Mouse (Mus musculus): ENCODE measurements at regions not wholly inside any gene's neighbourhood (a gene's known extent, or its start where the extent isn't known, plus 50 kb on each side); places are given as distances from the start of the nearest gene placed in this dataset.

DNA sequence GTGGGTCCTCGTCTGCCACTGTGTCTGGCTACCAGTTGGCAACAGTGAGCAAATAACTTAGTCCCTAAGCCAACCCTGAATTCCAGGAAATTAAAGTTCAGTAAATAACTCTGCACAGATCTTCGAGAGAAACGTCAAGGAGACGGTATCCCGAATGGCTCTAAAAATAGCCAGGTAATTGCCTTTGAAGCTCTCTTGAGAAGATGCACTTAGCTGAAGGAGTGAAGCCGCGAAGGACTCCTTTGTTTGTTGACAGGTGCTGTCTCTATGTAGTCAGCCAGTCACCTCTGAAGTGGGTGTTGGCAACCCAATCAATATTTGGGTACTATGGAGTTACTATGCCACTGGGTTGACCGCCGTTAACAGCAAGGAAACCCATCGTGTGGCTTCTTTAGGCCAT is 189.3 kb upstream of the Lrig1 start:
- H3K9me3 ChIP-seq = no peaks in the 10 kb centered on the region
- no peak overlapping the region for H3K9ac ChIP-seq (replicated peaks)
- H3K4me2 ChIP-seq (replicated peaks) = no peak overlapping the region
- 91% methylated on average over 10 of the region's 10 CpGs for WGBS
- no peaks in the 10 kb centered on the region for H3K27me3 ChIP-seq
- ATAC-seq = no peak
- no peaks in the 10 kb centered on the region for H3K4me1 ChIP-seq (replicated peaks)
- no peak overlapping the region for H3K4me3 ChIP-seq (replicated peaks)
- H3K27ac ChIP-seq = no peak overlapping the region
- H3K36me3 ChIP-seq = no peaks in the 10 kb centered on the region

DNA sequence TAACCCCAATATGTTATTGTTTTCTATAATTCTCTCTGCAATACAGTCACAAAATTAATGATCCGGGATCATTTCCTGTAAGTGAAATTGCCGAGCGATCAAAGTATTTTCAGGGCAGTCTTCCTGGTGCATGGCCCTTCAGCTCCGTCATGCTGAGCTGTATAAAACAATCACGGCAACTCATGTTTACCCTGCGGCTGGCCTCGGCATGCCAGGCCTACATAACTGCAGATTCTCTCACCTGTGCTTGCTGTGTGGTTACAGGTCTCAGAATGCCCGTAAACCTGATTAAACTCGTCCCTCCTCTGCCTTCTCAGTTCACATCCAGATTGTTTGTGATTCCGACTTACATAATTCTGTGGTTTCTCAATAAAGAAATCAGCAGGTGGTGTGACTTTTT is 181.2 kb upstream of the Lrig1 start:
- no peaks in the 10 kb centered on the region for H3K9me3 ChIP-seq
- H3K36me3 ChIP-seq = no peaks in the 10 kb centered on the region
- H3K4me1 ChIP-seq (replicated peaks) = no peaks in the 10 kb centered on the region
- WGBS = 88% methylated on average over 10 of the region's 10 CpGs
- H3K9ac ChIP-seq (replicated peaks) = no peak overlapping the region
- ATAC-seq = no peak
- H3K27me3 ChIP-seq = no peaks in the 10 kb centered on the region
- no peak overlapping the region for H3K27ac ChIP-seq
- no peak overlapping the region for H3K4me2 ChIP-seq (replicated peaks)
- no peak overlapping the region for H3K4me3 ChIP-seq (replicated peaks)

DNA sequence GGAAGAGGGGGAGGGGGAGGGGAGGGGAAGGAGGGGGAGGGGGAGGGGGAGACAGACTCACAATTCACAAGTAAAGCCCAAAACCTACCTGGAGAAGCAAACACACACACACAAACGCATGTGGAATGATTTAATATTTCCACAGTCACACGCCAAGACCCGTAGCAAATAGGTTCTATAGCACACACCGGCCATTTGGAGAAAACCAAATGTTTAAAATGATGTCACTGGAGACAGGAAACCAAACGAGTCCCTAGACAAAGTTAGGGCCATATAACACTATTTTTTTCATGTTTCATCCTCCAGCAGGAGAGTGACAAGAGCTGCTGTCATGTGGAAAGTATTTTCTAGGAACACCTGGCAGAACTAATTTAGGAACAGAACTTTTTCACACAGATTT is 175.9 kb upstream of the Lrig1 start:
- no peak for ATAC-seq

GRCm38 (mm10) chr6:94875065-94875464 is 175.1 kb upstream of the Lrig1 start:
- Histone ChIP-seq H3K27me3 (no peaks in the 10 kb centered on the region), H3K9ac (replicated peaks) (no peak overlapping the region), H3K36me3 (no peaks in the 10 kb centered on the region), H3K27ac (no peak overlapping the region), H3K4me3 (replicated peaks) (no peak overlapping the region), H3K4me1 (replicated peaks) (0 out of 2 replicates have a peak, but pooled peaks cover 4% of the 10 kb centered on the region), H3K4me2 (replicated peaks) (no peak overlapping the region), H3K9me3 (no peaks in the 10 kb centered on the region)
- ATAC-seq = no peak
- 84% methylated on average over 4 of the region's 4 CpGs for WGBS

More for the DNA sequence above, 175.9 kb upstream of the Lrig1 start:
- H3K4me3 ChIP-seq (replicated peaks) = no peak overlapping the region
- H3K4me1 ChIP-seq (replicated peaks) = 0 out of 2 replicates have a peak, but pooled peaks cover 4% of the 10 kb centered on the region
- H3K9me3 ChIP-seq = no peaks in the 10 kb centered on the region
- no peak overlapping the region for H3K27ac ChIP-seq
- H3K4me2 ChIP-seq (replicated peaks) = no peak overlapping the region
- 85% methylated on average over 5 of the region's 5 CpGs for WGBS
- H3K9ac ChIP-seq (replicated peaks) = no peak overlapping the region
- H3K36me3 ChIP-seq = no peaks in the 10 kb centered on the region
- no peaks in the 10 kb centered on the region for H3K27me3 ChIP-seq

DNA sequence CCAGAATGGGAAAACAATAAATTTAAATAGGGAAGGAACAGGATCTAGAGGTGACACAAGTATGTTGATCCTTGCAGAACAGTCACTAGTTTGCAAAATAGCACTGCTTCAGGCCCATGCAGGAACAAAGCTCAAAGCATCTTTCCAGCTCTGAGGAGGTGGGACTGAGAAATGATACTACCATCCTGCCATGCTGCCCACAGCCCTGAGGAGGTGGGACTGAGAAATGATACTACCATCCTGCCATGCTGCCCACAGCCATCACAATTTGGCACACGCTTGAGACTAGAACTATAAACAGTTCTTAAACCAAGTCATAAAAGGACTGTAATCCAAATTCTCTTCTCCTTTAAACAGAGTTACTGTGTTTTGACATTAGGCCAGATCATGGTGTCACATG is 174.5 kb upstream of the Lrig1 start:
- H3K27ac ChIP-seq = no peak overlapping the region
- H3K4me1 ChIP-seq (replicated peaks) = 0 out of 2 replicates have a peak, but pooled peaks cover 4% of the 10 kb centered on the region
- WGBS = 98% methylated on average over 1 of the region's 1 CpGs
- no peaks in the 10 kb centered on the region for H3K9me3 ChIP-seq
- ATAC-seq = no peak
- H3K4me2 ChIP-seq (replicated peaks) = no peak overlapping the region
- no peak overlapping the region for H3K4me3 ChIP-seq (replicated peaks)
- H3K27me3 ChIP-seq = no peaks in the 10 kb centered on the region
- no peaks in the 10 kb centered on the region for H3K36me3 ChIP-seq
- no peak overlapping the region for H3K9ac ChIP-seq (replicated peaks)

DNA sequence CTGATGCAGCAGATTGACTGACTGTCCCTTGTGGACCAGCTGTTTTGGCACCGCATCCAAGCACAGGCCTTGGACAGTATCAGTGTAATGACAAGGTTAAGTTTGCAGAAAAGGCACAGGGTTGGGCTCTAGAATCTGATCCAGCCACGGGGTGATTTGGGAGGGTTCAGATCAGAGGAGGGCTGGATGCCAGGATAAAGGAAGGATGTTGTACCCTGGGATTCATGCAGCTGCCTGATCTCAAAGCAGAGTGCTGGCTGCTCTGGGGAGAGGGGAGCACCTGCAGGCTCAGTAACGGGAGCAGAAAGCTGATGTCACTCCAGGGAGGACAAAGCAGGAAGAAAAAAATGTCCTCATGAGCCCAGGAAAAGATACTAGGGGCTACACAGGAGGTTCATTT is 168.0 kb upstream of the Lrig1 start:
- Histone ChIP-seq H3K27me3 (no peaks in the 10 kb centered on the region), H3K4me3 (replicated peaks) (no peak overlapping the region), H3K4me2 (replicated peaks) (no peak overlapping the region), H3K27ac (no peak overlapping the region), H3K9ac (replicated peaks) (no peak overlapping the region), H3K4me1 (replicated peaks) (0 out of 2 replicates have a peak, but pooled peaks cover 4% of the 10 kb centered on the region), H3K36me3 (no peaks in the 10 kb centered on the region), H3K9me3 (no peaks in the 10 kb centered on the region)
- WGBS = 65% methylated on average over 3 of the region's 3 CpGs
- no peak for ATAC-seq

DNA sequence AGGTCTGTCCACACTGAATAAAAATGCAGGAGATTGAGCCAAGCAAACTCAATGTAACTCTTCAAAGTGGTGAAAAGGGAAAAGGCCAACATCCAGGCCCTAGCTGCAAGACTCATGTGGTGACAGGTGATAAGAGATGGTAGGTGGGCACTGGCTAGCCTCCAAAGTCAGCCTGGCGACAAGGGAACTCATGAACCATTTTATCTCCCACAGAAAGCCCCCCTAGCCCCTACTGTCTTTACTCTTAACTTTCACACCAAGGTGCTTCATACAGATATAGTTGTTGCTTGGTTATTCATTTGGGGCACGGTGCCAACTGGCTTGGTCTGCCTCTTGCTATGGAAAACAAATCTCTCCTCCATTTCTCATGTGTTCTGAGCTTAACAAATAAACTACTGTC is 165.5 kb upstream of the Lrig1 start:
- Histone ChIP-seq H3K9me3 (no peaks in the 10 kb centered on the region), H3K9ac (replicated peaks) (no peak overlapping the region), H3K4me2 (replicated peaks) (no peak overlapping the region), H3K27ac (no peak overlapping the region), H3K4me1 (replicated peaks) (no peaks in the 10 kb centered on the region), H3K36me3 (no peaks in the 10 kb centered on the region), H3K4me3 (replicated peaks) (no peak overlapping the region), H3K27me3 (no peaks in the 10 kb centered on the region)
- no peak for ATAC-seq
- WGBS = 77% methylated on average over 2 of the region's 2 CpGs

DNA sequence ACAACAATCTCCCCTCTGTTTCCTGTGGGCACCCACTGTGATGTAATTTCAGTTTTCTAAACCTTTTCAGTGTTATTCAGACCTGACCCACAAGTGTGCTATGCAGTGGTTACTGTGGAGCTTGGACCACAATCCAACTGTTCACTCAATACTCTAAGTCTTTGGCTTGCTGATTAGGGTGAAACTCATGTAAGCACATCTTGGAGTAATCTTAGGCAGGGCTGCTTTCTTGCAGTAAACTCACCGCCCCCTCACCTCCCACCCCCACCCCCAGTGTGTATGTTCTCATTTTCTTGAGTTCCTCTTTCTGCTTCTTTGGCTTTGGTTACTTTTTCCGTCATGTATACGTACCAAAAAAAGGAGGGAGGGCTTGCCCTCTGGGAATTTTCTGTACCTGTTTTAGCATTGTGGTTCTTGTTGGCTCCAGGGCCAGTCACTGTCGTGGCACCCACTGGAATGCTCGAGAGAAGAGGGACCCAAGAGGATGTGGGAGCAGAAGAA is 158.2 kb upstream of the Lrig1 start:
- H3K4me3 ChIP-seq (replicated peaks) = no peak overlapping the region

GRCm38 (mm10) chr6:94850121-94850520 is 150.2 kb upstream of the Lrig1 start:
- no peak overlapping the region for H3K9ac ChIP-seq (replicated peaks)

More for the DNA sequence above, 158.2 kb upstream of the Lrig1 start:
- no peak overlapping the region for H3K27ac ChIP-seq
- no peaks in the 10 kb centered on the region for H3K36me3 ChIP-seq
- WGBS = 87% methylated on average over 5 of the region's 5 CpGs
- H3K9me3 ChIP-seq = peaks cover 4% of the 10 kb centered on the region; the same call in 1 of the 2 replicates
- no peak for ATAC-seq
- no peaks in the 10 kb centered on the region for H3K27me3 ChIP-seq
- H3K4me2 ChIP-seq (replicated peaks) = no peak overlapping the region
- no peak overlapping the region for H3K9ac ChIP-seq (replicated peaks)
- no peaks in the 10 kb centered on the region for H3K4me1 ChIP-seq (replicated peaks)

GRCm38 (mm10) chr6:94849533-94849932 is 149.6 kb upstream of the Lrig1 start:
- no peak overlapping the region for H3K4me3 ChIP-seq (replicated peaks)
- no peaks in the 10 kb centered on the region for H3K27me3 ChIP-seq
- no peaks in the 10 kb centered on the region for H3K4me1 ChIP-seq (replicated peaks)
- no peak overlapping the region for H3K9ac ChIP-seq (replicated peaks)
- no peak overlapping the region for H3K27ac ChIP-seq
- H3K36me3 ChIP-seq = no peaks in the 10 kb centered on the region
- 80% methylated on average over 3 of the region's 3 CpGs for WGBS
- peaks cover 4% of the 10 kb centered on the region; the same call in 1 of the 2 replicates for H3K9me3 ChIP-seq
- H3K4me2 ChIP-seq (replicated peaks) = no peak overlapping the region
- ATAC-seq = no peak

More at GRCm38 (mm10) chr6:94850121-94850520, 150.2 kb upstream of the Lrig1 start:
- Histone ChIP-seq H3K27me3 (no peaks in the 10 kb centered on the region), H3K4me2 (replicated peaks) (no peak overlapping the region), H3K4me1 (replicated peaks) (no peaks in the 10 kb centered on the region), H3K27ac (no peak overlapping the region), H3K36me3 (no peaks in the 10 kb centered on the region), H3K4me3 (replicated peaks) (no peak overlapping the region), H3K9me3 (peaks cover 4% of the 10 kb centered on the region; the same call in 1 of the 2 replicates)
- no peak for ATAC-seq
- 69% methylated on average over 5 of the region's 5 CpGs for WGBS

DNA sequence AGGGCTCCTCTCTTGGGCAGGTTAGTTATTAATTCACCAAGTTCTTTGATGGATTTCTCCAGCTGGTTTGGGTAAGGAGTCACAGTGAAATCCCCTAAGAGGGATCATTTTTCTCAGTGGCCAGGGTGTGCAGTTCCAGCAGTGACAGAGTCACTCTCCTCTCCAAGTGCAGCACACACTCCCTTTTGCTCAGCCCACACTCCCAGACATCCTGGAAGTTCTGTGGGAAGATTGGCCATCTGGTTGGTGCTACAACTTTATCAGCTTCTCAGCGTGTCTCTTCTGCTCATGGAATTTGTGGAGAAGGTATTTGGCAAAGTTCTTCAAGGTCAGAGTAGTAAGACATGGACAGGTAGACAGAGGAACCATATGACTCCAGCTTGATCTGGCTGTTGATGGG is 148.5 kb upstream of the Lrig1 start:
- WGBS = 91% methylated on average over 1 of the region's 1 CpGs
- no peaks in the 10 kb centered on the region for H3K9me3 ChIP-seq
- H3K36me3 ChIP-seq = no peaks in the 10 kb centered on the region
- H3K4me1 ChIP-seq (replicated peaks) = no peaks in the 10 kb centered on the region
- H3K27me3 ChIP-seq = no peaks in the 10 kb centered on the region
- no peak overlapping the region for H3K9ac ChIP-seq (replicated peaks)
- ATAC-seq = no peak
- H3K27ac ChIP-seq = no peak overlapping the region
- H3K4me2 ChIP-seq (replicated peaks) = no peak overlapping the region
- H3K4me3 ChIP-seq (replicated peaks) = no peak overlapping the region

- Histone ChIP-seq H3K4me1 (replicated peaks) (no peaks in the 10 kb centered on the region), H3K4me3 (replicated peaks) (no peak overlapping the region), H3K4me2 (replicated peaks) (no peak overlapping the region), H3K27ac (no peak overlapping the region), H3K9me3 (no peaks in the 10 kb centered on the region), H3K27me3 (no peaks in the 10 kb centered on the region), H3K36me3 (no peaks in the 10 kb centered on the region), H3K9ac (replicated peaks) (no peak overlapping the region)
- ATAC-seq = no peak
- 73% methylated on average over 6 of the region's 6 CpGs for WGBS
These were observed 145.9 kb upstream of the Lrig1 start for GRCm38 (mm10) chr6:94845821-94846220.

GRCm38 (mm10) chr6:94842856-94843255 is 142.9 kb upstream of the Lrig1 start:
- no peaks in the 10 kb centered on the region for H3K4me1 ChIP-seq (replicated peaks)
- H3K9me3 ChIP-seq = no peaks in the 10 kb centered on the region
- H3K27ac ChIP-seq = no peak overlapping the region
- no peak overlapping the region for H3K9ac ChIP-seq (replicated peaks)
- no peaks in the 10 kb centered on the region for H3K36me3 ChIP-seq
- H3K27me3 ChIP-seq = no peaks in the 10 kb centered on the region
- H3K4me2 ChIP-seq (replicated peaks) = no peak overlapping the region
- no peak for ATAC-seq
- H3K4me3 ChIP-seq (replicated peaks) = no peak overlapping the region
- WGBS = 87% methylated on average over 9 of the region's 9 CpGs
